Mouse (Mus musculus): ENCODE data around the gene Pparg.

Gene Pparg

DNA sequence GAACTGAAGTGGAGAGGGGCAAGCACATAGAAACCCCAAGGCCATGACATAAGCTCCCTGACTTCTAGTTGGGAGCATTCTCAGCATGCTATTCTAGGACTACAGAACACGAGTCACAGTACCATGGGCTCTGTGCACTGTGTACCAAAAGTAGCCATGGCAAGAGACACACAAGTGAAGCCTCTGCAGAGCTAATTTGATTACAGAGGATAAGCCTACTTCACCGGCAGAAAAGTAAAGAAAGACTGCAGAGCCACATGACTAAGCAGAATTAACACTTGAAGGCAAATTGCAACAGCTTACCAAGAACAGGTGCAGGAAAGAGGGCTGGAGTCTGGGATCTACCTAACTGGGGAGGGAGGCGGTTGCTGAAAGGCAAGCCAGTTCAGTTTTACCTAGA lies 103.9 kb downstream of the Pparg start:
- no peak for DNase-seq (ENCODE audit: low spot score)

DNA sequence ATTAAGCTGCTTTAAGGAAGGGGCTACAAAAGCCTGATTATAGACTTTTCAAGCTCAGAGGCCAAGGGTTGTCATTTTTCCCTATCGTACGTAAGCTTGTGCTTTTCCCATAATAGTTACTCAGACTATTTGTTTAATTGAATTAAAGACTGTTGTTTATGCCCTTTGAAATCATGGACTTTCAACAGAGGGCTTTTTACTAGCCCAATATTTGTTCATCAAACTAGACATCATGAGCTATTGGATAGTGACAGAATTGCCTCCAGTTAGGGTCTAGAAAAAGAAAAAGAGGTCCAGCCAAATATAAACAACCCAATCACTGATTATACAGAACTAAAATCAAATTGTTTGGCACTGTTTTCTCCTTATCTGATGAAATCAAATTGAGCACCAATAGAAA lies 104.7 kb downstream of the Pparg start:
- no peak for DNase-seq (ENCODE audit: low spot score)

DNA sequence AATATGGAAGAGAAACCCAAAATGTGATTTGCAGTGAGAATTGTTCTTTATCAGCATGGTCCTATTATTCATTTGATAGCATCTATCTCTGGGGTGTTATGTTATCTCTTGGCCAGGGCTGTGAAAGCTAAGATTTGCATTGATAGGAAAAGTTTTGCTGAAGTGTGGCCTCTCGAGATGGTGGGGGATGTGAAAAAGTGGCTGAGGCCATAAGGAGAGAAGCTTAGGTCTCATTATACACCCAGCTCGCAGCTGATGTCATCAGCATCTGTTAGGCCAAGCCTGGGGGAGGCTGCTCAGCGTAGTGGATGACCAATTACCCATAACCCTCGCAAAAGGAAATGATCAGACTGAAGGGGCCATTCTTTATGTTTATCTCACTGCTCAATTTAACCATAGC lies 105.1 kb downstream of the Pparg start:
- peak; percentile 49 for DNase-seq (ENCODE audit: low spot score)

DNA sequence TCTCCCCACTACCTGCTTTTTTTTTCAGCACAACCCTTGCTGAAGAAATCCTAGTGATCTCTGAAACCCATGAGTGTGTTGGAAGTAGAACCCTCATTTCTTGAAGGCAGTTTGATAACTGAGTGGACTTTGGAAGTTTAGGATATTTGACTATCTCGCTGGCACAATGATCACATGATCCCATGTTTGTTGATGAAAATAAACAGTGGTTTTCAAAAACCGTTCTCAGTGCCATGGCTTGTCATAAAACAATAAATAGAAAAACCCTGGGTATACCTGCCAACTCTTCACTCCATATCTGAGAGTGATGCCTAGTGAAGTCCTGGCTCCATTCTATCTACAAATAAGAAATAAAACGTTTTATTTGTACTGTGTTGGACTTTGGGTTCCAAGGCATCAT lies 105.8 kb downstream of the Pparg start:
- no peak for DNase-seq (ENCODE audit: low spot score)

DNA sequence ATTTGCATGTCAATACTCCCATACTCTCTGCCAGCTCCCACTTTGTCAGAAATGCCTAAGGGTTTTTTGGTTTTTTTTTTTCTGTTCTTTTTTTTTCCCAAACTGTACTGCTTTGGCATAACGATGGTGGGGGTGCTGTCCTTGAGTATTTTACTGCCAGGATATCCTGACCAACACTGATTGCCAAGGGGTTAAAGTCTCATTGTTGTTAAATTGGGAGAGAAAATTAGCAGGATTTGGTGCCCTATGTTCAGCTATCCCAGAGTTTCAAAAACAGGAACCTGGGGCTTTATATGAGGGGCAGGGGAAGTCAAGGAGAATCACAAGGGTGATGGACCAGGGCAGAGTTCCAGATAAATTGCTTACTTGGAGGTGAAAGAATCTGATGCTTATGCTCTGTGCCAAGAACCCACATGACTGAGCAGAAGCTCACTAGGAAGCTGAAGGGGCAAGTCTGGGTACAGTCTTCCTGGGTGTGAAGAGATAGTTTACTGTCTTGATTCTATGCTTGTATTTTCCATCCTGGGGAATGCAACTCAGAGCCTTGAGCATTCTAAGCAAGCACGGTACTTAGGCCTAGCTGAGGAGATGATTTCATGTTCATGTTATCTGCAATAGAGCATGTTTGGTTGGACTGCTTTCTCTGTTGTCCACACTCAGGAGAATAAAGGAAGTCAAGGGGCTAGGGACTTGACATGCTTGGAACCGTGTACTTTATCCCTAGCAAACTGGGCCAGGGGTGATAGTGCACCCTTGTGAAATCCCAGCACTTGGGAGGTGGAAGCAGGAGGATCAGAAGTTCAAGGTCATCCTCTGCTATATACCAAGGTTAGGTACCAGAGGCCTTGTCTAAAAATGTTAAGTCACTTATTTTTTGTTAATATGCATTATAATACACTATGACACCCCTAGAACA lies 109.2 kb downstream of the Pparg start:
- DNase-seq (ENCODE audit: low spot score) = no peak

DNA sequence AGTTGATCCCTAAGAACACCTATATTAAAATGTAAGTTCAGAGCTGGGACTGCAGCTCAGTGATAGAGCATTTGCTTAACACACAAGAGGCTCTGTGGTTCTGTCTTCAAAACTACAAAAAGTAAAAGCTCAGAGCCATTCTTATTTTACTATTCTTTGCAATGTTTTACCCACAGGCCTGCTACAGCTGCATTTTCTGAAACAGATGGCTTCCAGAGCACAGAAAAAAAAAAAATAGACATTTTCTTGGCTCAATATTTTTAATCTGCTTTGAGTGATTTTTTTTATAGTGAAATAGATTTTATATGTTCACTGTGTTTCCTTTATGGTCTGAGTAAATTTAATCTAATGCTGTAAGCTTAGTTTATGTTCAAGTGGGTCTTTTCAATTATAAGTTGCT lies 111.2 kb downstream of the Pparg start:
- no peak for DNase-seq (ENCODE audit: low spot score)

DNA sequence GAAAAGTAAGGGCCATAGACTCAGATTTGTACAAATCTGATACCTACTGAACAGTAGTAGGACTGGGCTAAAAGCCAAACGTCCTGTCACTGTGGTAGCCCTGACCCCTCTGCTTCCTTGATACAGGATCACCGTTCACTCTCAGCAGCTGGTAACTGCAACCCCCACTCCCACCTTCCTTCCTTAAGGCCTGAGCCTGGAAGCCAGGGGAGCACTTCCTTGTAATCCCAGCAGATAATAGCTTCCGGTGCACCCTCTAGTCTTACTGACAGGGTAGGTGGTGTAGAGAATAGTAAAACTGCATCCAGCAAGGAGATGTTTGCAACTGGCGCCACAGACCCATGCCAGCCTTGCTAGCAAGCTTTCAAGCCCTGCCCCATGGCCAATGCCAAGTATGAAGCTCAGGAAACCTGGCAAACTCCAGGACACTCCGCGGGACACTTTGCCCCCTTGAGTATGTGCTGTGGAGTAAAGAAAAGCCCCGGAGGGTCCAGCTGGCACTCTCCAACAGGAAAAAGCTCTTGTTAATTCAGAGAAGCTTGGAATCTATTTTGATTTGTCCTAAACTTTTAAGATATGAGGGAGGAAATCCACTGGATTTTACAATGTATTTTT lies 116.4 kb downstream of the Pparg start:
- no peak for DNase-seq (ENCODE audit: low spot score)

DNA sequence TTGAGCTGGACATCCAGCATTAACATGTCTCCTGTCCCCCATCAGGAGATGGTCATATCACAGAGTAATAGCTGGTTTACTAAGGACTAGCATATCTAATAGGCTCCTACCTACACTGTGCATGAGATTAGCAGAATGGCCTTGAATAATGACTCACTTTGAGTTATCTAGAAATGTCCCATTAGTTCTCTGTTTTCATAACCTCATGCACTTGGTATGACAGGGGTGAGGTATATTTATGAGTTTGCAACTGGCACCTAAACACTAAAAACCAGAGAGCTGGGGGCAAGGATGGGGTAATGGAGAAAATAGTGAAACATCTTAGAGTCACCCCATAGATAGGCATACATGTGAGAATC lies 119.2 kb downstream of the Pparg start:
- no peak for DNase-seq (ENCODE audit: low spot score)

DNA sequence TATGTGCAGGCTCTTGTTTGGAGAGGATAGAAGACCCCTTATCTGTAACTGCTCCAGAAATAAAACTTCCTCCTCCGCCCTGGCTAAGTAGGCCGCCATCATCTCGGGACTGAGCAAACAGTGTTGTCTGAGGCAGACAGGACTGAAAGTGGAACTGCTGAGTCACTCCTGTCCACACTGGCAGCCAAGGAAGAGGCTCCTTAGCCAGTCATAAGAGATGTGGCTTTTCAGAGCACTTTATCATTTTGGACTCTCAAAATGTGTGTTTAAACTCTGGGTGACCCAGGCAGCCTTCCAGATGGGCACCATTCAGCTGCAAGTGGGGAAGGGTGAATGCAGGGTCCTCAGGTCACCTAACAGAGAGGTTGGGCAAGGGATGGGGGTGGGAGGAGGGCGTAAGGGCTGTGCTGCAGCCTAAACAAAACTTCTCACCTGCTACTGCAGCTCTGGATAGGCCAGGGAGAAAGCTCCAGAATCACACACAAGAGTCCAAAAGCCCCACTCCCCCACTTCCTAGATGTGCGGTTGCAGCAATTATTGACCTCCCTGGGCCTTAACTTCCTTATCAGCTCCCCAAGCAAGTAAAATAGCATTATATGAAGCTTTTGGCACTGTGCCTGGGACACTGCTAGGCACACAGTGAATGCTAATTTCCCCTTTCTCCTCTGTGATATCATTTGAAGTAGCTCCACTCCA lies 119.7 kb downstream of the Pparg start:
- no peak for DNase-seq (ENCODE audit: low spot score)

DNA sequence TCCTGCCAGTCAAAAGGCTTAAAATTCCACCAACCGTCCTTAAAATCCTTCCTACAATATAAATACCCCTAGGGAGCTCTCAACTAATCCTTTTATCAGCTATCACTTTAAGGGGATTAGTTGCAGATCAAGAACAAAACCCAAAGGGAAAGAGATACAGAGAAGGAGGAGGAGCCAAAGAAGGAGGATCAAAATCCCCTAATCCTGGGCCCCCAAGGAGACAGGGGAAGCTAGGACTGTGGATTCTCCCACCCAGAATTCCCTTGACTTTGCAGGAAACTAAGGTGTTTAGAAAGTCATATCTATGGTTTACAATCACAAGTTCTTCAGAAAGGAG lies 120.2 kb downstream of the Pparg start:
- peak; percentile 28 for DNase-seq (ENCODE audit: low spot score)

DNA sequence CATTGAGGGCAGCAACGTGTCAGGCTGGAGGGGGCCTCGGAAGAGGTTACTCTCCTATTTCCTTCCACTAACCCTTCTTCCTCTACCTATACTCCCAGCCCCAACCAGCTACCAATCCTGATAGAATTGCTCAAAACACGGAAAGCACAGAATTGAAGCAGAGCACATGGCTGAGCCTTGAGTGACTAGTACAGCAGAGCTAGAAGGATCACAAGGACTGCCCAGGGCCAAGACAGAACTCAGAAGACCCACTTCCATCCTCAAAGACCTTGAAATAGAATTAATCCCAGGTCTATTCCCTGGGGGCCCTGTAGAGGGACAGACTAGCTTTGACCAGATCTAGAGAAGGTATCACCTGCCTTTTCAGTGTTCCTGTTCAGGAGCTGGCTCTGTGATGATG lies 120.9 kb downstream of the Pparg start:
- no peak for DNase-seq (ENCODE audit: low spot score)

DNA sequence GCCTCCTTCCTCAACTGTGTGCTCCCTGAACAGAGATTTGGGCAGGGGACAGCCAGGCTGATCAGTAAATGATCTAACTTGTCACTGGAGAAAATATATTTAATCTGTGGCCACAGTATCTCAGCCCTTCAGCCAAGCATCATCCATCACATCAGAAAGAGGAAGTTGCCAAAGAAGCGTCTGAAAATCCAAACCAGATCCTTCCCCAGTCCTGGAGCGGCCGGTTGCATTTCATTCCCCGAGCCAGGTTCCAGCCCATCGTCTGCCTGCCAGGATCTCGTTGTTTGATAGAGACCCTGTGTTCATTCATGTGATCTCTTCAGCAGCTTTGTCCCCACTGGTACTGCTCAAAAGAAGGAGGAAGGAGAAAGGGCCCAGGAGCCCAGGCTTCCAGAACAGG lies 124.9 kb downstream of the Pparg start:
- DNase-seq (ENCODE audit: low spot score) = no peak

DNA sequence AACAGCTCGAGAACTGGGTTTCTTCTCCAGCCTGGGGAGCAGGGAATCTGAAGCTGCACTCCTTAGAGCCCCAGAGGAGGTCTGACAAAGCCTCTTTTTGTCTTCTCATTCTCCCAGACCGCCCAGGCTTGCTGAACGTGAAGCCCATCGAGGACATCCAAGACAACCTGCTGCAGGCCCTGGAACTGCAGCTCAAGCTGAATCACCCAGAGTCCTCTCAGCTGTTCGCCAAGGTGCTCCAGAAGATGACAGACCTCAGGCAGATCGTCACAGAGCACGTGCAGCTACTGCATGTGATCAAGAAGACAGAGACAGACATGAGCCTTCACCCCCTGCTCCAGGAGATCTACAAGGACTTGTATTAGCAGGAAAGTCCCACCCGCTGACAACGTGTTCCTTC lies 129.1 kb downstream of the Pparg start:
- no peak for DNase-seq (ENCODE audit: low spot score)

DNA sequence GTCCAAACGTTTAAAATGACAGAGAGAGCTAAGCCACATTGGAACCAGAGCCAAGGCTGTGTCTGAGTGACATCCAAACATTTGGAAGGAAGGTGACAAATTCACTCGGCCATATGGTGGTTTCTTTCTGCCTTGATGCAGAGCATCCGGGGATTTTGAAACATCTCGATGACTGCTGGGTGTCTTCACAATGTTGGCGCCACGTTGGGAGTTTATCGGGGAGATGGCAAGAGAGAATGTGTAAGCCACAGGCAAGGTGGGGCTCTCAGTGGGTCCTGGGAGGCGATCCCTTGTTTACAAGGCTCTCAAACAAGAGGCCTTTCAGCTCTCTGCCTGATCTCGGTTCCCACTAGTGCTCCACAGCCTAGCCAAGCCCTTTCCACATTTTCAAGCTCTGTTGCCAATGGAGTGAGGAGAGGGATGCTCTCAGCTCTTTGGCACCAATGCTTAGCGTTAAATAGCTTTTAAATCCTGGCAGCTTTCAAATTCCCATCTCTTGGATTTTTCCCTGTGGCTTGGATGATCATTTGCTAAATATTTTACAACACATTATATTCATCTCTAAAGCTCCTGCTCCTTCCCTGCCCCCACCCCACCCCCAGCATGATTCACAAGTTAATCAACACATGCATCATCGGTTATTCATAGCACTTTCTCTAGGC lies 132.3 kb downstream of the Pparg start:
- DNase-seq (ENCODE audit: low spot score) = no peak

DNA sequence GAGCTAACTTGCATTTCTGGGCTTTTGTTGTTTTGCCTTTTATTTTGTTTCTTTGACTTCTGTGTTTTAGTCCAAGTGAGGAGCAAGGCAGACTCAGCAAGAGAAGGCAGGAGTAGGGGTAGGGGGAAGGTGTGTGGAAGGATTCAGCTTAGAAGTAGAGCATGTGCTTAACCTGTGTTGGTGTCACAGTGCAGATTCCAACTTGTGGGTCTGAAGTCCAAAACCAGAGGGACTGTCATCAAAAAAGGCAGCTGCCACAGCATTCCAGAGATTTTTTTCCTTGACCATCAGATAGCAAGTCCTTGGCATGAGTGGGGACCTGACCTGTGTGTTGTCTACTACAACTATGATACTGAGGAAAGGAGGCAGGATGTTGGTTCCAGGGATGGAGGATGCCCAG lies 133.1 kb downstream of the Pparg start:
- DNase-seq (ENCODE audit: low spot score) = no peak

DNA sequence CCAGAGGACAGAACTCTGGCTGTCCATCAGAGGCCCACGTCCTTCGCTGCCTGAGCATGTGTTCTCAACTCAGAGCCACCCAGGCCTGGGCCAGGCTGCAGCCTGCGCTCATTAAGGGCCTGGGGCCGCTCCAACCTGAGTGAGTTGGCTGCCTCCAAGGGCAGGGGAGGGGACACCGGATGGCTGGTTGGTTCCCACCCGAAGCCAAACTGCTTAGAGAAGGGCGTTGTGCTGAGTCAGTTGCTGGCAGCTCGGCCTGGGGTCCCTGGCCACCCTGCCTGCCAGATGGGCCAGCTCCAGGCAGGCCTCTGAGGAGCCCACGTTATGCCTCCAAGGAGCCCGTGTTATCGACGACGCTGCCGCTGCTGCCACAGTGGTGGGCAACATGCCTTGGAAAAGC lies 138.8 kb downstream of the Pparg start:
- DNase-seq (ENCODE audit: low spot score) = no peak

DNA sequence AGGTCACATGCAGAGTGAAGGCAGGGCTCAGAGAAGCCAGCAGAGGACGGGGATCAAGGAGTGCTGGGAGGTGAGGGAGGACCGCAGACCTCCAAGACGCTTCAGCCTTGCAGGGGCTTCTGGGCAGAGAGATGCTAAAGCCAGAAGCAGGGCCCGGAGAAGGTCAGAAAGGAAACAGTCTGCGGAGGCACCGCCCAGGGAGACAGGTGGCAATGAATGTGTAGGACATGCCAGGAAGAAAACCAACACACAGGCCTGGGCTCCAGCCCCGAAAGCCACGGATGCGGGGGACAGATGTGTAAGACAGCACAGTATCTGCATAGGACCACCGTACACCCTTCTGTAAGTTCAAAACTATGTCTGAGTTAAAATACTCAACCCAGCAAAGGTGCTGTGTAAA lies 139.5 kb downstream of the Pparg start:
- no peak for DNase-seq (ENCODE audit: low spot score)

DNA sequence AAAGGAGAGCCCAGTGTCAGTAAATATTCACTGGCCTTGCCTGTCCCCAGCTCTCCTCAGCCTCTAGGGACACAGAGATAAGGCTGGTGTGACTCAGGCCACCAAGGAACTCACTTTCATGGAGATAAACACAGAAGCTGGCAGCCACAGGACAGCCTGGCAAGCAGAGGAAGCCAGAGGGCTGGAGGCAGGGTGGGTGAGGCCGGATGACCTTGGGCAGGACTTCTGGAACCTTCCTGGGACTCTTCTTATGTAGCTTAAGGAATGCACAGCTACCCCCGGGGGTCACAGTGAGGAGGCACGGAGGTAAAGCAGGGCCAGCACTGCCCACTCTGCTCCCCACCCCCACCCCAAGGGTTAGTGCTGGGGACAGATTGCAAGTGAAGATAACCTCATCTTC lies 140.4 kb downstream of the Pparg start:
- no peak for DNase-seq (ENCODE audit: low spot score)

DNA sequence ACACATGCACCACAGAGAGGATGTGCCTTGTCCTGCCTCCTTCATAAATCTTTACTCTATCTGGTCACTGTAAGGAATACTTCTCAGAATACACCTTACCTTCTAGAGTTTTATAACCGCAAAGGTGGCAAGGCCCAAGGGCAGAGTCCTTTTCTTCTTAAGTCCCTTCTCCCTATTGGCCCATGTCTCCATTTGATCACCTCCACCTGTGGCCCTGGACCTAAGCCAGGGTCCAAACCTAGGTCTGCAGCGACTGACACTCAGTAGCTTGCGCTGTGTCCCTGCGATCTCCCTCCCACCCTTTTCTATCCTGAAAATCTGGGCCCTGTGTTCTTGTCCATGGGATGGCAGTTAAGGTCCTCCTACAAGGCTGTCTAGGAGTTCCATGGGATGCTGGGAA lies 142.3 kb downstream of the Pparg start:
- no peak for DNase-seq (ENCODE audit: low spot score)

DNA sequence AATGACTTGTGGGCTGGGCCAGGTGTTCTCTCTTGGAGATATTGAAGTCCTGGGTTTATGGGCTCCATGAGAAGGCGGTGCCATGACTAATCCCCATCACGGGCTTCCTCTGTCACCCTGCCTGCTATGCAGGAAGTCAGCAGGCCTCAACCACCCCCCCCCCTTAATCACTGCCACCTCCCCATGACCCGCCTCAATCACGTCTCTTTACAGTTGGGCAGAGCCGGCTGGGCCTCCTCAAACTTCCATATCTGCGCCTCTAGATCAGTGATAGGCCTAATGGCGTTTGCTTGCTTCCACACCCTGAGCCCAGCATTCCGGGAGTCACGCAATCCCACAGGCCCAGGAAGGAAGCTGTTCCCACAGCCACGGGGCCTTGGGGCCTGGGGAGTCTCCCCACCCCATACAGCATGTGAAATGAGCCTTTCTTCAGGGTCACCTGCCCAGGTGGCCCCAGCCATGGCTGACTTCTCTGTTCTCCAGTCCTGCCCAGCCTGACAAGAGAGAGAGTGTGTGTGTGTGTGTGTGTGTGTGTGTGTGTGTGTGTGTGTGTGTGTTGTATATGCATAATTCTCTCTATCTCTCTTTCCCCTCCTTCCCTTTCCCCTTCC lies 142.9 kb downstream of the Pparg start:
- DNase-seq (ENCODE audit: low spot score) = no peak

DNA sequence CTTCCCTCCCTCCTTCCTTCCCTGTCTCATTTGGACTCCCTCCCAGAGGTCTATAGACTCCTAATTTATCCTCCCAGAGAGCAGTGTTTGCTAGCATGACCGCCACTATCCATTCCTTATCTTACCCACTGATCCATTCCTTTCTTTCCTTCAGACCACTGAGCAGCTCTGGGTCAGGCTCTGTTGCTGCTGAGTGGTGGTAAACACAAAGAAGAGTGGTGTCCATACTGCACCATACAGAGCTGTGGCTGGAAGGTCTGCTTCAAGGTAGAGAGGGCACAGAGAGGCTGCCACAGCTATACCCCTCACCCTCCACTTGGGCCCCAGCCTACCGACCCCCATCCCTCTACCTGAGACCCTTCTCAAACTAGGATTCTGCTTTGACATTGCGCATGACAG lies 143.4 kb downstream of the Pparg start:
- no peak for DNase-seq (ENCODE audit: low spot score)

DNA sequence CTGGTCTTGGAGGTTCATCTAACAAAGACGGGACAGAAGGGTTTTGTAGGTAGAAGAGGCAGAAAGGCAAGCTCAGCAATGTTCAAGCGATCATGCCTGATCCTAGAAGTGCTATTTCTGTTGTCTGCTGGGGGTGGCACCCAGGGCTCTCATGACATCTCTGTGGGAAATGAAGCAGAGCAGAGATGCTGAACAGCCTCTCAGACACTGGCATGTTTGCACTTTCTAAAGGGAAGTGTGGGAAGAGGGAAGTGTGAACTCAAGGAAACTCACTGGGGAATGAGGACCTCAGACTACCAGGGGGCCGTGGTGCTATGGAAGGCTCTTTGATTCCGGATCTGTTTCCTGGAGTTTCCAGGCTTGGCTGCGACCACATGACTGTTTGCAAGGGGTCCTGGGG lies 144.2 kb downstream of the Pparg start:
- no peak for DNase-seq (ENCODE audit: low spot score)

Measured in retina, embryonic 14.5 days (tissue).